Mouse (Mus musculus) v-Abl transformed pro-B cells (cell line): Measurements from ENCODE around the gene Samd4b.

Experiments used
- in situ Hi-C, 2 experiments: fragments of 400-800 bp; cut with MboI; formaldehyde crosslinking; loops; one replicate each; pipeline ENCODE4 v1.15.1; 2025; ENCODE audit not compliant: unreplicated experiment in 2 of 2

Samd4b gene

DNA sequence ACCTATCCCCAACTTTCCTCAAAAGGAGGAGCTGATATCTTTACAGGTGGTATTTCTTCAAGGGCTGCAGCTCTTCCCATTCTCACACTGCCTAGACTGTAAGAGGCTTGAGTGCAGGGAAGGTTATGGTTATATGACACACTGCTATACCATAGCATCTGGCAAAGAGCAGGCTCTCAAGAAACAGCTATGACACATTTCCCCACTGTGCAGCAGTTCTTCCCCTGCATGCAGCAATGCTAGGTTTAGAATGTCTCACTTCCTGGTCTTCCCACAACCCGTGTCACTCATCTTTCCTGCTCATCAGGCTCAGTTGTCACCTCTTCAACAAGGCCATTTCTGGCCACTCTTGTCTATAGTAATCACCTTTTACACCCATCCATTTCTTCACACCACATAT, 167.4 kb downstream of the Samd4b start:
- in situ Hi-C loops: loop anchor here (10.0 to 25.0 kb wide), 2 partner anchors 56 to 307 kb away; partner anchors contain the start of genes Mrps12 (in 1 of the 2), Plekhg2 (in 1 of the 2) and Sars2 (in 1 of the 2)

DNA sequence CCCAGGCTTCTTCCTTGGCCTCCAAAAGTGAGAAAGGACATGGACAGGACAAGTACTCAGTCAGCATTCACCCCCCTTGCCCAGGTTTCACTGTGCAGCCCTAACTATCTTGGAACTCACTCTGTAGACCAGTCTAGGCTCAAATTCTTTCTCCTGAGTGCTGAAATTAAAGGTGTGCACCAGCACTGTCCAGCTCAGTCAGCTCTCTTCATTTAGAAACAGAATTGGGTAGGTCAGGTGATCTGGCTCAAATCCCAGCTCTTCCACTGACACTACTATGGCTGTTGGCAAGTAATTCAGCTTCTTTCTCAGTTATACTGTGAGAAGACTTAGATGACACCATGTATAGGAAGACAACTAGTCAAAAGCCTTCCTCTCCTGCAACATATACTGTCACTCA, 170.2 kb downstream of the Samd4b start:
- in situ Hi-C loops: loop anchor here in 1 of 2 experiments (25.0 kb wide), 1 partner anchor 310 kb away; the partner anchor contains the start of genes Mrps12 and Sars2

DNA sequence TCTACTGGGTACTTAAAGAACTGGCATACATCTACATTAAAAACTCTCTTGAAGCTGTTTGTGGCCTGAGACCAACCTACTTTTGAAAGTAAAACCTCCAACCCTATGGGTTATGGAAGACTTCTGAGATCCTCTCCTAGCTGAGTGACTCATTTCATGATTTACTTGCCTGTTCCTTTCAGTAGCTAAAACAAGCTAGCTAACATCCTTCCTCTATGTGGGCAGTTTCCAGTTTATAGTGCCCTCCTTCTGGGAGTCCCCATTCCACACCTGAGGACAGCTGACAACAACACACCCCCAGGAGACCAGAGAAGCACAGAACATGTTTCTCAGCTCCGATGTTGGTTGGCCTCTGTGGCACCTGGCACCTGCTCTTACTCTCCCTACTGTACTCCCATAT, 174.9 kb downstream of the Samd4b start:
- in situ Hi-C loops: no loop called here

DNA sequence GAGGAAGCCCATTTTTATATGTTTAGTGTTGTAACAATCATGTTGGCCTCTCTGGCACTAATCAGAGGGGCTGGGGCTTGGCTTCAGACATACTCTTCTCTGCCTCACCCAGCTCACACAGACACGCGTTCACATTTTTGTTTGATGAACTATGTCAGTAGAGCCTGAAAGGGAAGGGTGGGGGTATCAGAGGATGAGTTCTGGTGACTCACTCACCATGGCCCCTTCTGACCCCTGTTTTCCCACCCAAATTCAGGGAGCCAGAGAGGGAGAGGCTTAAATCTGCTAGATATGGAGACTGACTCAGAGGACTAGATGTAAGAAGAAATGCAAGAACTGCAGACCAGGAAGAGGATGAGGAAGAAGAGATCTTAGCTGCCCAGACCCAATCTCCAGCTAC, 178.5 kb downstream of the Samd4b start:
- in situ Hi-C loops: no loop called here

- in situ Hi-C loops: no loop called here
Measured at GRCm38 (mm10) chr7:28418096-28418670, 179.8 kb downstream of the Samd4b start.

DNA sequence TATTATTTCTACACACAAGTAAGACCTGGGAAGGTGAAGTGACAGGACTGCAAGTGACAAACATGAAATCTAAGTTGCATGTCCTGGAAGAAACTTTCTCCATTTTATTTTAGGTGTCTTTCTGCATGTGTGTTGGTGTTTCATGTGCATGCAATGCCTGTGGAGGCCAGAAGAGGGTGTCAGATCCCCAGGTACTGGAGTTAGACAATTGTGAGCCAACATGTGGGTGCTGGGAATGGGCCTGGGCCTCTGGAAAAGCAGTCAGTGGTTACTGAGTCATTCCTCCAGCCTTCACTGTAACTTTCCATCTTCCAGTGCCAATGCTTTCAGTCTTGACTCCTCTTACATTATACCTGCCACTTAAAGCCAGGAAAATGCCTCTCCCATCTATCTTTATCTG, 180.6 kb downstream of the Samd4b start:
- in situ Hi-C loops: no loop called here

DNA sequence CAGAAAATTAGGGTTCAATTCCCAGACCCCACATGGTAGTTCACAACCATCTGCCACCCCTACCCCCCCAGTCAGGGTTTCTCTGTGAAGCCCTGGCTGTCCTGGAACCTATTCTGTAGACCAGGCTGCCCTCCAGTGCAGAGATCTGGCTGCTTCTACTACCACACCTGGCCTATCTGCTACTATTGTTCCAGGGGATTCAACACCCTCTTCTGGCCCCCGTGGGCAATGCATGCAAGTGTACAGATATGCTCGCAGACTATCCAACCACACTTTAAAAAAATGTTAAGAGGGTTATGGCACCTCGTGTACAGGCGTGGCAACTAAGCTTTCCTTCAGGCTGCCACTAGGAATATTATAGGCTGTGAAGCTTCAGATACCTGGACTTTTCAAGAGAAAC, 185.1 kb downstream of the Samd4b start:
- in situ Hi-C loops: no loop called here

DNA sequence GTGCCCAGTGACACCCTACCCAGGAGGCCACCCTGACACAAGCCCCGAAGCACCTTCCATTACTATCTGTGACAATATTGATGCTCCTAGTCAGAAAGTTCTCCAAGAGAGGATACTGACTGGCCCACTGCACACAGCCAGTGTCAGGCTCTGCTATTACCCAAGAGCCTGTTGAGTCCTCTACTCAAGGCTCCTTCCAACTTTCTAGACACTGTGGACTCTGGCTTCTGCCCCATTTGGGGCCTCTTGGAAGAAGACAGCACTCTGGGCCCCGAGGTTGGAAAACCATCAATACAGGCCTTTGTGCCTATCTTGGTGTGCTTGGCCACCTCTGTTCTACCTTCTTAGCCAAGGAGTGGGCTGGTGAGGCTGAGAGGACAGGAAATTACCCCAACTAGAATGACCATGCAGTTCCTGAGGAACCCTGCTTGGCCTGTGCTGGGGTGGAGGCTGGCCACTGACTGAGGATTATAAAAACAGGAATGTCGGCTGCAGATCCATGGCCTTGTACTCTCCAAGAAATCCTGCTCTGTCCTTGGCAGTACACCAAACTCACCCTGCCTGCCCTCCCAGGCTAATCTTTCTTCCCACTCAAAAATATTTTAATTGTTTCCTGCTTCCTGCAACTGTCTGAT, 187.0 kb downstream of the Samd4b start:
- in situ Hi-C loops: no loop called here

DNA sequence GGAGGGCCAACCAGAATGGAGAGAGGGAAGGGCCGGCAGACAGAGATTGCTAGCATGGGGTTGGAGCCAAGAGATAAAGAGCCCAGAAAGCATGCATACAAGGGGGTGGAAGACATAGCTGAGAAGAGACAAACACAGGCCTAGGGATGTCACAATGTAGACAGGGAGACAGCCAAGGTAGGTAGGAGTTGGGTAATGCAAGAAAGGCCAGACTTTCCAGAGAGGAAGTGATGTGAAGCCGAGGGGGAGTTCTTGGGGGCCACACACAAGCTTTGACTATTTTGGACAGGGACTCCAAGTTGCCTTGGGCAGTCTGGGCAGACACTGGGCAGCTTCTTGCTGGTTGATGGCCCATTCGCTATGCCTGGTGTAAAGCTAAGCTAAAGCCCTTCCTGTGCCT, 196.0 kb downstream of the Samd4b start:
- in situ Hi-C loops: no loop called here

DNA sequence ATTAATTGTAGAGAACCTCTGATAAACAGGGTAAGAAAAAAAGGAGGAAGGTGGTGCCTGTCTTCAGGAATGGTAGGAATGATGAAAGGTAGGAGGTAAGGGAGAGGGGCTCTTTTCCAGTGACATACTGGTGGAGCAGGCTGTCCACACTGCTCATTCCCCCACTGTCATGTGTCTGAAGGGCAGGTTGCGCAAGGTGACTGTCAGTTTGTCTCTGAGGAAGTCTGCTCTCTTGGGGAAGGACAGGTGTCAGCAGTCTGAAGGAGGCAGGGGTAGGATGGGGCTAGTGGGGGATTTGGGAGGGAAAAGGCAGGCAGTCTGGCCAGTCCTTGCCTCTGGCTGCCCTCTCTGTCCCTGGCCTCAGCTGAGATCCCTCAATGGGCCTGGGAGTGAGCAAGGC, 196.9 kb downstream of the Samd4b start:
- in situ Hi-C loops: no loop called here

DNA sequence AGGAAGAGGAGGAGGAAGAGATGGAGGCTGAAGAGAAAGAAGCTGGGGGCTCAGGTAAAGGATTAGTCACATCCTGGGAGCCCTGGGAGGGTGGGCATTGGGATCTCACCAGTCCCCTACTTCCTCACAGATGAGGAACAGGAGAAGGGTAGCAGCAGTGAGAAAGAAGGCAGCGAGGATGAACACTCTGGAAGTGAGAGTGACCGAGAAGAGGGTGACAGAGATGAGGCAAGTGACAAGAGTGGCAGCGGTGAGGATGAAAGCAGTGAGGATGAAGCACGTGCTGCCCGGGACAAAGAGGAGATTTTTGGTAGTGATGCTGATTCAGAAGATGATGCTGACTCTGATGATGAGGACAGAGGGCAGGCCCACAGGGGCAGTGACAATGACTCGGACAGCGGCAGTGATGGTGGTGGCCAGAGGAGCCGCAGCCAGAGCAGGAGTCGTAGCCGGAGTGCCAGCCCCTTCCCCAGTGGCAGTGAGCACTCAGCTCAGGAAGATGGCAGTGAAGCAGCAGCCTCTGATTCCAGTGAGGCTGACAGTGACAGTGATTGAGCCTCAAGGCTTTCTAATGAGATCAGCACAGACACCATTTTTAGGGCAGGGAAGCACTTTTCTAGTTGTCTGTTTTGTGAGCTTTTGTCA, 199.1 kb downstream of the Samd4b start:
- in situ Hi-C loops: loop anchor here in 1 of 2 experiments (25.0 kb wide), 1 partner anchor 937 kb away; the partner anchor contains the start of gene Sertad3

- in situ Hi-C loops: loop anchor here in 1 of 2 experiments (25.0 kb wide), 1 partner anchor 936 kb away; the partner anchor contains the start of gene Sertad3
Measured at GRCm38 (mm10) chr7:28398000-28398399, 199.9 kb downstream of the Samd4b start.

DNA sequence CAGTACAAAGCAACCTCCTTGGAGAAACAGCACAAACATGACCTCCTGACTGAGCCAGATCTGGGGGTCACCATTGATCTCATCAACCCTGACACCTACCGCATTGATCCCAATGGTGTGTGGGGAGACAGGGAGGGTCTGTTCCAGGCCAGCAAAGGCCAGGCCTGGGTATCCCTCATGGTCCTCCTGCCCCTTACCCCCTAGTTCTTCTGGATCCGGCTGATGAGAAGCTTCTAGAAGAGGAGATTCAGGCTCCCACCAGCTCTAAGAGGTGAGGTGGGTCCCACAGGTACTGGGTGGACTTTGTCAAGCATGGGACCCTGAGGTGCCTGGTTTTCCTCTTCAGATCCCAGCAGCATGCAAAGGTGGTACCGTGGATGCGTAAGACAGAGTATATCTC, 202.5 kb downstream of the Samd4b start:
- in situ Hi-C loops: loop anchor here in 1 of 2 experiments (25.0 kb wide), 1 partner anchor 933 kb away; the partner anchor contains the start of gene Sertad3

GRCm38 (mm10) chr7:28393272-28393951, 204.5 kb downstream of the Samd4b start:
- in situ Hi-C loops: loop anchor here in 1 of 2 experiments (25.0 kb wide), 1 partner anchor 931 kb away; the partner anchor contains the start of gene Sertad3

- in situ Hi-C loops: loop anchor here in 1 of 2 experiments (25.0 kb wide), 1 partner anchor 930 kb away; the partner anchor contains the start of gene Sertad3
Measured at GRCm38 (mm10) chr7:28392429-28393271, 205.3 kb downstream of the Samd4b start, which contains the start of the genes Med29 and Paf1. TSS of gene Med29 (minus strand) at chr7:28392708. TSS of gene Paf1 (plus strand) at chr7:28392951.

DNA sequence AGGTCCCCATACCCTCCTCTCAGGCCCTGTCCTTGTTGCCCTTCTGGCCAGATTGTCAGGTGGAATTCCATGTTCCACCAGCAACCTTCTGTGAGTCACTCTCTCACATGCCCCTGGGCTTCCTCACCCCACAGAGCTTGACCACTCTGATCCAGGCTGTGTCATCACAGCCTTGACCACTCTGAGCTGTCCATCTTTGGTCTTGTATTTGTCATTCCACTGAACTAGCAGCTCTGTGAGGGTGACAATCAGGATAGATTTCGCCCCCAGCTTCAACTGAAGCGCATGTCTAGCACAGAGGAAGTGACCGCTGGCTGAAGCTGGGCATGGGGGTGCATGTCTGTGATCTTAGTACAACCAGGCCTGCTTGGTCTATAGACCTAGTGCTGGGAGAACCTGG, 207.6 kb downstream of the Samd4b start:
- in situ Hi-C loops: loop anchor here in 1 of 2 experiments (25.0 kb wide), 1 partner anchor 928 kb away; the partner anchor contains the start of gene Sertad3

GRCm38 (mm10) chr7:28387384-28387783, 210.6 kb downstream of the Samd4b start:
- in situ Hi-C loops: loop anchor here in 1 of 2 experiments (25.0 kb wide), 1 partner anchor 925 kb away; the partner anchor contains the start of gene Sertad3

- in situ Hi-C loops: loop anchor here in 1 of 2 experiments (25.0 kb wide), 1 partner anchor 925 kb away; the partner anchor contains the start of gene Sertad3
Measured at GRCm38 (mm10) chr7:28386877-28387276, 211.1 kb downstream of the Samd4b start.

DNA sequence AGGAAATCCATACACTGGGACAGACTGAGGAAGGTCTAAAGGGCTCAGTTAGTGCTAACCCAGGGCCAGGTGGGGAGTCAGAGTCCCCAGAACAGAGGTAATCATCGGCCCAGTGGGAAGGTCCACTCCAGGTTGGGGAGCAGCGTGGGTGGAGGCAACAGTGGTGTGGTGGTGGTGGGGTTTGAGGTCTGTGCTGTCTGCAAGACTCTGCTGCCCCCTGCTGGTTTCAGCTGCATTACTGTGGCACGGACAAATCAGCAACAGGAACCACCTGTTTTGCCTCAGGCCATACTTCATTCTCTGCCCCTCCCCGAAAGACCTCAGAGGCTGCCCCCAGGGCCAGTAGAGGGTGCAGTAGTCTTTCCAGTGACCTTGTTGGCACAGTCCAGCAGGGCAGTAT, 211.5 kb downstream of the Samd4b start:
- in situ Hi-C loops: loop anchor here in 1 of 2 experiments (25.0 kb wide), 1 partner anchor 924 kb away; the partner anchor contains the start of gene Sertad3
